Mouse (Mus musculus): ENCODE measurements around the gene Tpcn1.

Tpcn1 gene

DNA sequence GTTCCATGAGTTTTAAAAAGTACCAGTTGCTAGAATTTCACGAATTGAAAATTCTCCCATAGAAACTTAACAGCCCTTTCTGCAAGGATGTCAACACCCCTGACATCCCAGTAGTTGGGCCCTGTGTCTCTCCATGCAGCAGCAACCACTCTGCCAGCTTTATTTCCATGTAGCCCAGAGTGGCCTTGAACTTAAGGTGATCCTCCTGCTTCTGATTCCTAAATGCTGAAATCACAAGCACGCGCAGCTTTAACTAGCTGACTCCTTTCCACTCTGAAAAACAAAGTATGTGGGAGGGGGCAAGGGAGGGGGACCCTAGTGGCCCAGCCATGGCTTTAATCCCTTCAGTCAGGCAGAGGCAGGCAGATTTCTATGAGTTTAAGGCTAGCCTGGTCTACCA is 18.9 kb upstream of the Tpcn1 start:
- DNase-seq = no peak

DNA sequence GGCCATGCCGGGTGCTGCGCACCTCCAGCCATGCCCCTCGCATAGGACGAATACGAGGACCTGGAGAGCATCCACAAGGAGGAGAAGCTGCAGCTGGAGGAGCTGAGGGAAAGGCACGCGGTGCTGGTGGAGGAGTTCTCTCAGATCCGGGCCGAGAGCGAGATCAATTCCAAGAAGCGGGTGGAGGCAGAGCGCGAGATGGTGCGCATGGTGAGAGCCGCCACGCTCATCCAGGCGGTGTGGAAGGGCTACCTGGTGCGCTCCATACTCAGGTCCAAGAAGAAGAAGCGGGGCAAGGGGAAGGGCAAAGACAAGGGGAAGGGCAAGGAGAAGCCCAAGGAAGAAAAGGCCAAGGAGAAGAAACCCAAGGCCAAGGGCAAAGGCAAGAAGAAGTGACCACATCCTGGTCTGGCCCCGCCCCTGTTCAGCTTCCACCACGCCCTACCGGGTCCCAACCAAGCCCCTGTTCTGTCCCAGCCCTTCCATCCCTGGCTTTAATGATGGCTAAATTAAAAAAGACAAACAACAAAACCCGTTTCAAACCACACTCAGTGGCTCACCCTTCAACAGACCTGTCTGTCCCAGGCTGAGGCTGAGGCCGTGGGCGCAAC is 18.2 kb upstream of the Tpcn1 start:
- DNase-seq = no peak

DNA sequence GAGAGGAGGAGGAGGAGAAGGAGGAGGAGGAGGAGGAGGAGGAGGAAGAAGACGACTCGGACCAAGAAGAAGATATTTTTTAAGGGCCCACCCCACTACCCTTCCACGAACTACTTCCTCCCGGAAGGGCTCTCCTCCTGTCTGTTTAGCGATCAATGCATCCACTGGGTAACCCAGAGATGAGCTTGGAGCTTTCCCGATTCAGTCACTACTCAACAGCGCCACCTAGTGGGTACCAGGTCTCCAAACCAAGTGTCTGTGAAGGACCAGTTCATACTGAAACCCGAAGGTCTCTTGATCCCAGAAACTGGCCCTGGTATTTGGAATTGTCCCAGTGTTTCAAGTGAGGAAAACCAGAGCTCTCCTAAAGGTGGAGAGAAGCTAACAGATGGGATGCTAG is 17.2 kb upstream of the Tpcn1 start:
- peak; percentile 78 to 86 for DNase-seq

DNA sequence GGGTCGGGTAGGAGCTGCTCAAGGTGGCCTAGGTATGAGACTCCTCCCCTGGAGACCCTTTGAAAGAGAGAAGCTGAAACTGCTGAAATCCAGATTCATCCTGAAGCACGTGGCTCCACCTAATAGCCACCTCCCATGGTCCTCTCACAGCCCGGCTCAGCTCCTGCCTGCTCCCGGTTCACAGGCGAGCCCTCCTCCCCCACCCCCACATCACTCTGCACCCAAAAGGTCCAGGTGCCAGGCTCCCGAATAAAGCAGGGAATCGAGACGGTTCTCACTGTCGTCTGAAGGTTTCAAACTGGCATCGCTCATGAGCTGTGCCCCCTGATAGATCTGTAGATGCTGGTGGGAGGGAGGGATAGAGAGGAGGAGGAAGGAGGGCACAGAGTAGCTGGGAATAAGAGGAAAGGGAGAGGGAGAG is 16.8 kb upstream of the Tpcn1 start:
- no peak for DNase-seq

GRCm38 (mm10) chr5:120604839-120605238 is 16.4 kb upstream of the Tpcn1 start:
- DNase-seq = peak; percentile 76 to 91

DNA sequence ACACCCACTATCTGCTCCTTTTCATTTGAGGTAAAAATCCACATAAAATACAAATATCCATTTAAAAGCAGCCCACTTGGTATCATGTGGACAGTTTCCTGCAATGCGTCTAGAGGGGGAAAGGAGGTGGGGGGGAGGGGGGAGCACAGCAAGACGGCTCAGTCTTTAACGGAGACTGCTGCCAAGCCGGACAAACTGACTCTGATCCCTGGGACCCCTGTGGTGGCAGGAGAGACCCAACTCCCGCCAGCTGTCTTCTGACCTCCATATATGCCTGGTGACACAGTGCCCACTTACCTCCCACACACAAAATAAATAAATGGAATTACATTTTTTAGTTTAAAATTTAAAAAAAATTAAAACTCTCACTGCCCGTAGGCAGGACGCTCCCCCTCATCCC is 15.0 kb upstream of the Tpcn1 start:
- DNase-seq = no peak

- DNase-seq = no peak
Observed at GRCm38 (mm10) chr5:120602210-120602609, 13.7 kb upstream of the Tpcn1 start.

GRCm38 (mm10) chr5:120600946-120601668 is 12.6 kb upstream of the Tpcn1 start:
- peak in 1 of 2 experiments; percentile 44 for DNase-seq

GRCm38 (mm10) chr5:120599625-120600024 is 11.2 kb upstream of the Tpcn1 start:
- DNase-seq = no peak

GRCm38 (mm10) chr5:120594485-120594884 is 6.0 kb upstream of the Tpcn1 start:
- peak; percentile 61 to 83 for DNase-seq

DNA sequence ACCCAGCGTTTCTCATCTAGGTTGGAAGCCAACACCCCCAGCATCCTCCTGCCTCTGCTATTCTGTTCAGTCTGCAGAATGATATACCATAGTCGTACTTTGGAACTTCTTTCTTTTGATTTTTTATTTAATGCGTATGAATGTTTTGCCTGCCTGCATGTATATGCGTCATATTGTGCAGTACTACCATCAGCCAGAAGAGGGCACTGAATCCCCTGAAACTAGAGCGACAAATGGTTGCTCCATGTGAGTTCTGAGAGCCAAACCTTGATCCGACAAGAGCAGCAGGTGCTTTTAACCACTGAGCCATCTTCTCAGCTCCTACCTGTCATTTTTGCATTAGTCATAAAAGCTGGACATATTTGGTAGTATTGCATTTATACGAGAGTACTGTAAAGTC is 3.7 kb upstream of the Tpcn1 start:
- DNase-seq = peak in 1 of 2 experiments; percentile 68

- peak in 1 of 2 experiments; percentile 62 for DNase-seq
Observed at GRCm38 (mm10) chr5:120590356-120591010, 2.0 kb upstream of the Tpcn1 start.

DNA sequence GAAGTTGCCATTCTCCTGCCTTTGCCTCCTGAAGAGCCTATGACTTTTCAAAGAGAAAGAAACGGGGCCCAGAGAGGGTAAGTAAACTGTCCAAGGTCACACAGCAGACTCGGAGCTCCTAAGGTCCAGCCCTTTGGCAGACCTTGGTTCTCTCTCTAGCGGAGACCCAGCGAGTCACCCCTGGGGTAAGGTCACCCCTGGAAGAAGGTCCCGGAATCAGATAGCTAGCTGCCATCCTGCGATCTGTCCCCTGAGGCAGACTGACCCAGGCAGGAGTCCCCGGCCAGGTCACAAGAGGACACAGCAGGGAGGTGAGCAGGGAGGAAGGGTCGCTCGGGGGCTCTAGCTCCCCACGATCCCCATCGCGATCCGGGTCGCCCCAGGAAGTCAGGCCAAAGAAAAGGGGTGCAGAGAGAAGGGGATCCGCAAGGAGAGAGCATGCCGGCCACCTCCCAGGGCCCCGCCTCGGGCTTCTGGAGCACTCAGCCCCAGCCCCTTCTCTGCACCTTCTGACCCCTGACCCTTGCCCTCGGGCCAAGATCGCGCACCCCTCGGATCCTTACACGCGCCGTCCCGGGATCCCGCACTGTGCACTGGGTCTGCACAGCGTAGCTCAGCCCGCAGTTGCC is 419 bp downstream of the Tpcn1 start:
- DNase-seq = no peak

DNA sequence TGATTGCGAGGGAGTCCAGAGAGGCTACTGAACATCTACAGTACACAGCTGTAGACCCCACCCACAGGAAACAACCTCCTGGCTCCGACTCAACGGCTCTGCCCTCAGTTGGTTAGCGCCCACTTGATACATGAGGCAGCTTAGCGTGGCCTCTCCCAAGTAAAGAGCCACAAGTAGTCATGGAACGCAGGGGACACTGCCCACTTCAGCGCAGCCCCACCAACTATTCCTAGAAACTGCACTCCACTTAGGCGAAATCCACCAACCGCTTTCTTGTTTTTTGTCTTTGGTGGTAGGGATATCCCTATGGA is 902 bp downstream of the Tpcn1 start:
- no peak for DNase-seq

- DNase-seq = peak; percentile 87 to 88
Observed at GRCm38 (mm10) chr5:120586741-120587615, 1.5 kb downstream of the Tpcn1 start.

DNA sequence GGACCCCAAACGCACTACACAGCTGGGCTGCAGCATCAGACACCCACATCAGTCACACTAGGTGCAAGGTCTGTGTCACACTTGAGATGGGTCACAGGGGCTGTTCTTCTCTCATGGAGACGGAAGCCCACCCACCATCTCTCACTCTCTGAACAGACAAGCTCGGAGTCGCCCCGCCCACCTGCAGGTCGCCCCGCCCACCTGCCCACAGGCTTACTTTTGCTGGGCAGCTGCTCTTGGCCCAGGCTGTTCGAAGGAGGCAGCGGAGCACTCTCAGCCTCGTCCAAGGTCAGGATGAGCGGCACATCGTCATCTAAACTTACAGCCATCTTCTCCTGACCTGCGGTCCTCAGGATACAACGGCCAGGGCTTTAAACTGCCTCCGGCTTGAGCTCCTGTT is 3.5 kb downstream of the Tpcn1 start:
- DNase-seq = no peak

- DNase-seq = no peak
Observed at GRCm38 (mm10) chr5:120583511-120583910, 5.0 kb downstream of the Tpcn1 start.

- peak; percentile 79 to 90 for DNase-seq
Observed at GRCm38 (mm10) chr5:120582002-120582401, 6.5 kb downstream of the Tpcn1 start.

DNA sequence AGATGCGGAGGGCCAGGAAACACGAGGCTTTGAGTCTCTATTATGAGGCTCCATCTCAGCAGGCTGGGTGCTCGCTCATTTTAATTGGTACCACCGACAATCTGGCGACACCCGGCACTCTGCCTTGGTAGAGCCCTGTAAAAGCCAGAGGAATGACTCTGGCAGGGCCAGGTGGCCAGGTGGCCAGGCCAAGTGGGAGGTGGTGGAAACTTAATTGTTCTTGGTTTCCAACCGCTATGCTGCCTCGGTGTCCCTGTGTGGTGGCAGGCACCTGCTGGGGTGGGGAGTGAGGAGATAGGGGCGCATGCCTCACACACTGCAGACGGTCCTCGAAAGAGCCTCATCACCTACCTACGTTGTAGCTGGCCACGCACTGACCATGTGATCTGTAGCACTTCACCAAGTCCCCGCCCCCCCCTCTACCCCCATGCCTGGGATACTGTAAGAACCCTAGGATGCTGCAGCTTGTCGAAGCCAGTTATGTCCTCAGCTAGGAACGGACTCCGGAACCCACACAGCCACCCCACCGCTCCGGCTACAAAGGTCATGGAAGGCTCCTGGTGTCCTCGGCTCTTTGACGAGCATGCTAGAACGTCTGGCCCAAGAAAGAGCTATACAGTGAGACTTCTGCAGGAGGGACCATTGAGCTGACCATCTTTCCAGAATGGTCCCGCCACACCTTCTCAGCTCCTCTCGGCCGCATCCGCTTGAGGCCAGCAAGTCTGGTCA is 8.4 kb downstream of the Tpcn1 start:
- DNase-seq = no peak

GRCm38 (mm10) chr5:120579211-120579897 is 9.1 kb downstream of the Tpcn1 start:
- DNase-seq = peak; percentile 59 to 80

- peak in 1 of 2 experiments; percentile 64 for DNase-seq
Observed at GRCm38 (mm10) chr5:120578504-120579081, 9.9 kb downstream of the Tpcn1 start.
